ENCODE assay signal across 14 mouse cellular contexts in genomic region chr6:144498177-144498576, GRCm38 (mm10).
DNase-seq lines count a peak whose midpoint lies in the region; ATAC-seq and TF ChIP-seq lines count a peak whose summit lies in the region.
"Had no signal": no experiment of that assay in that cellular context is flagged by ENCODE, and none has a peak within 500 bp of the region (broad histone marks: within the 10 kb centered on the region; RNA-seq: fewer than 3 reads in every experiment).

No protein-coding gene starts in this region.

- H3K9ac ChIP-seq in midbrain, embryonic 15.5 days = no peak overlapping the region
- H3K9ac ChIP-seq: heart, embryonic 15.5 days; intestine, embryonic 15.5 days; liver, embryonic 15.5 days; midbrain, embryonic 13.5 days had no signal

- WGBS in kidney, adult 2 months = 99% methylated on average over 5 of the region's 5 CpGs
- WGBS in thymus, adult 2 months = 98% methylated on average over 5 of the region's 5 CpGs
- WGBS in midbrain, embryonic 15.5 days = 95% methylated on average over 5 of the region's 5 CpGs

- peak; percentile 38; the same call in 1 of the 2 replicates for TF ChIP-seq CTCF in kidney, adult 2 months (conservative IDR thresholded peaks at IDR 0.05; ENCODE audit: insufficient read depth, insufficient read length, low read depth, low read length)
- TF ChIP-seq CTCF in thymus, adult 2 months (IDR thresholded peaks at IDR 0.05; ENCODE audit: borderline replicate concordance, control insufficient read depth, extremely low read depth, insufficient read depth, low read length, poor library complexity) = no peak

- H3K4me3 ChIP-seq in kidney, adult 2 months (ENCODE audit: insufficient read depth, low read depth, low read length) = no peak overlapping the region
- H3K4me3 ChIP-seq in thymus, adult 2 months (ENCODE audit: control insufficient read depth, insufficient read depth, low read length) = no peak overlapping the region
- H3K4me3 ChIP-seq in midbrain, embryonic 15.5 days = no peak overlapping the region
- H3K4me3 ChIP-seq: heart, embryonic 15.5 days; intestine, embryonic 15.5 days; liver, embryonic 15.5 days; midbrain, embryonic 13.5 days had no signal

- no peaks in the 10 kb centered on the region for H3K9me3 ChIP-seq in midbrain, embryonic 15.5 days
- H3K9me3 ChIP-seq: heart, embryonic 15.5 days; intestine, embryonic 15.5 days; liver, embryonic 15.5 days; midbrain, embryonic 13.5 days had no signal

- no peaks in the 10 kb centered on the region for H3K36me3 ChIP-seq in kidney, adult 2 months (ENCODE audit: control insufficient read depth, insufficient read depth, low read length)
- H3K36me3 ChIP-seq in thymus, adult 2 months (ENCODE audit: control insufficient read depth, insufficient read depth, low read length) = no peaks in the 10 kb centered on the region
- H3K36me3 ChIP-seq in midbrain, embryonic 15.5 days (replicated peaks) = no peaks in the 10 kb centered on the region
- H3K36me3 ChIP-seq: heart, embryonic 15.5 days; intestine, embryonic 15.5 days; liver, embryonic 15.5 days; midbrain, embryonic 13.5 days had no signal

- DNase-seq in kidney, adult 2 months = no peak
- no peak for DNase-seq in kidney, postnatal 14 days
- peak; percentile 13 for DNase-seq in thymus, adult 2 months
- no peak for DNase-seq in thymus, adult 18-20 months
- DNase-seq in frontal cortex, postnatal 36 days (ENCODE audit: low spot score in 2 of 2) = no peak
- DNase-seq in right cerebral cortex, adult 2 months (ENCODE audit: low spot score in 2 of 2) = no peak
- DNase-seq: adrenal gland, postnatal 14 days; layer of hippocampus, postnatal 36 days had no signal

- no peak overlapping the region for H3K4me2 ChIP-seq in midbrain, embryonic 15.5 days
- H3K4me2 ChIP-seq: heart, embryonic 15.5 days; intestine, embryonic 15.5 days; liver, embryonic 15.5 days; midbrain, embryonic 13.5 days had no signal

- H3K27ac ChIP-seq in kidney, adult 2 months (ENCODE audit: insufficient read depth, low read depth, low read length) = no peak overlapping the region
- no peak overlapping the region for H3K27ac ChIP-seq in thymus, adult 2 months (ENCODE audit: control insufficient read depth, insufficient read depth, low read length)
- H3K27ac ChIP-seq in midbrain, embryonic 15.5 days = no peak overlapping the region
- H3K27ac ChIP-seq: heart, embryonic 15.5 days; intestine, embryonic 15.5 days; liver, embryonic 15.5 days; midbrain, embryonic 13.5 days had no signal

- H3K27me3 ChIP-seq in kidney, adult 2 months (replicated peaks; ENCODE audit: control insufficient read depth, insufficient read depth, low read length) = no peaks in the 10 kb centered on the region
- H3K27me3 ChIP-seq in thymus, adult 2 months (ENCODE audit: control insufficient read depth, insufficient read depth, low read length) = no peaks in the 10 kb centered on the region
- no peaks in the 10 kb centered on the region for H3K27me3 ChIP-seq in midbrain, embryonic 15.5 days (replicated peaks)
- H3K27me3 ChIP-seq: heart, embryonic 15.5 days; intestine, embryonic 15.5 days; liver, embryonic 15.5 days; midbrain, embryonic 13.5 days had no signal

- no peaks in the 10 kb centered on the region for H3K4me1 ChIP-seq in kidney, adult 2 months (ENCODE audit: control insufficient read depth, insufficient read depth, low read length)
- H3K4me1 ChIP-seq in thymus, adult 2 months (replicated peaks; ENCODE audit: control insufficient read depth, insufficient read depth, low read length) = no peaks in the 10 kb centered on the region
- H3K4me1 ChIP-seq in midbrain, embryonic 15.5 days = no peaks in the 10 kb centered on the region
- H3K4me1 ChIP-seq: heart, embryonic 15.5 days; intestine, embryonic 15.5 days; liver, embryonic 15.5 days had no signal

- peak; percentile 73 for ATAC-seq in megakaryocyte, adult 5-6 weeks (ENCODE audit: poor library complexity, severe bottlenecking)
- ATAC-seq in midbrain, embryonic 15.5 days (replicated peaks) = no peak
- ATAC-seq: intestine, embryonic 15.5 days; midbrain, embryonic 13.5 days had no signal

- TF ChIP-seq POLR2A in kidney, adult 2 months (IDR thresholded peaks at IDR 0.05; ENCODE audit: low read depth, low read length) = no peak
- no peak for TF ChIP-seq POLR2A in thymus, adult 2 months (IDR thresholded peaks at IDR 0.05; ENCODE audit: control insufficient read depth, extremely low read depth, insufficient read depth, low read length, poor library complexity)
